Mouse (Mus musculus): Measurements from ENCODE around the gene Sult1c2.
"Not testable (repeated sequence)": the region's sequence is repeated elsewhere in the genome, so short reads cannot be mapped to it uniquely, and the experiment has no call there.

Sult1c2 gene

GRCm38 (mm10) chr17:53846206-53846605 is at the start of gene Sult1c2:
Gene Sult1c2, minus strand, starts transcription at chr17:53846339.
- DNase-seq (ENCODE audit: low read depth), result no peak

GRCm38 (mm10) chr17:53879006-53879675 is 33.0 kb upstream of the Sult1c2 start:
- DNase-seq (ENCODE audit: low read depth), result not testable (repeated sequence)

- DNase-seq (ENCODE audit: low read depth), result no peak
These were observed 28.3 kb upstream of the Sult1c2 start for GRCm38 (mm10) chr17:53874433-53874832.

GRCm38 (mm10) chr17:53872192-53872591 is 26.1 kb upstream of the Sult1c2 start:
- no peak for DNase-seq (ENCODE audit: low read depth)

- DNase-seq (ENCODE audit: low read depth), result no peak
These were observed 23.8 kb upstream of the Sult1c2 start for GRCm38 (mm10) chr17:53869931-53870330.

- no peak for DNase-seq (ENCODE audit: low read depth)
These were observed 19.3 kb upstream of the Sult1c2 start for GRCm38 (mm10) chr17:53865260-53865955.

GRCm38 (mm10) chr17:53860548-53860947 is 14.4 kb upstream of the Sult1c2 start:
- no peak for DNase-seq (ENCODE audit: low read depth)

- DNase-seq (ENCODE audit: low read depth), result no peak
These were observed 8.9 kb upstream of the Sult1c2 start for GRCm38 (mm10) chr17:53854992-53855391.

- no peak for DNase-seq (ENCODE audit: low read depth)
These were observed 343 bp downstream of the Sult1c2 start for GRCm38 (mm10) chr17:53845796-53846195.

GRCm38 (mm10) chr17:53833366-53833765 is 12.8 kb downstream of the Sult1c2 start:
- peak; percentile 2 for DNase-seq (ENCODE audit: low read depth)

- not testable (repeated sequence) for DNase-seq (ENCODE audit: low read depth)
These were observed 42.2 kb downstream of the Sult1c2 start for GRCm38 (mm10) chr17:53803974-53804373.

- DNase-seq (ENCODE audit: low read depth), result no peak
These were observed 62.8 kb downstream of the Sult1c2 start for GRCm38 (mm10) chr17:53783381-53783780.
